Mouse (Mus musculus): ENCODE measurements around the gene Mogat2. TPM values are rescaled to one million over a fixed set of nuclear protein-coding genes. Genes with fewer than 3 reads are reported as not detected.

Mogat2 gene
- polyA plus RNA-seq, 1 experiment from 2014 or later, result 362 TPM

GRCm38 (mm10) chr7:99183751-99184150 lies 54.7 kb downstream of the Mogat2 start:
- H3K9me3 ChIP-seq (ENCODE audit: control insufficient read depth), result no peaks in the 10 kb centered on the region
- peak overlapping the region; percentile 97 for H3K4me2 ChIP-seq (replicated peaks; ENCODE audit: low read depth)
- H3K4me3 ChIP-seq (ENCODE audit: low read depth, low read length), result no peak overlapping the region
- H3K36me3 ChIP-seq (ENCODE audit: control insufficient read depth, insufficient read depth), result no peaks in the 10 kb centered on the region
- 0 out of 2 replicates have a peak overlapping the region, but pooled peaks have one; percentile 10 for H3K27ac ChIP-seq (ENCODE audit: low read depth, low read length)
- TF ChIP-seq CTCF (IDR thresholded peaks at IDR 0.05; ENCODE audit: low read depth), result no peak
- 0 out of 2 replicates have a peak, but pooled peaks cover 3% of the 10 kb centered on the region for H3K4me1 ChIP-seq (replicated peaks; ENCODE audit: control insufficient read depth, insufficient read depth, low read length)
- 0 out of 2 replicates have a peak overlapping the region, but pooled peaks have one; percentile 1 for H3K9ac ChIP-seq (ENCODE audit: low read depth, low read length)
- H3K27me3 ChIP-seq (replicated peaks; ENCODE audit: control insufficient read depth, insufficient read depth, low read length), result no peaks in the 10 kb centered on the region
- ATAC-seq, result no peak
- 73% methylated on average over 6 of the region's 6 CpGs for WGBS

- peak within 1 kb of the TSS; percentile 93 for H3K9ac ChIP-seq (ENCODE audit: low read depth, low read length)
- H3K4me2 ChIP-seq (replicated peaks; ENCODE audit: low read depth), result peak within 1 kb of the TSS; percentile 97
- 0 out of 2 replicates have a peak, but pooled peaks cover 3% of the 10 kb centered on the region for H3K4me1 ChIP-seq (replicated peaks; ENCODE audit: control insufficient read depth, insufficient read depth, low read length)
- H3K27ac ChIP-seq (ENCODE audit: low read depth, low read length), result peak within 1 kb of the TSS; percentile 94
- peak; percentile 86 for ATAC-seq
- WGBS, result under 1% methylated on average over 62 of the region's 63 CpGs
- no peaks in the 10 kb centered on the region for H3K9me3 ChIP-seq (ENCODE audit: control insufficient read depth)
- peaks cover 2% of the 10 kb centered on the region; the same call in 1 of the 2 replicates for H3K36me3 ChIP-seq (ENCODE audit: control insufficient read depth, insufficient read depth)
- no peak for TF ChIP-seq CTCF (IDR thresholded peaks at IDR 0.05; ENCODE audit: low read depth)
- no peaks in the 10 kb centered on the region for H3K27me3 ChIP-seq (replicated peaks; ENCODE audit: control insufficient read depth, insufficient read depth, low read length)
- H3K4me3 ChIP-seq (ENCODE audit: low read depth, low read length), result peak within 1 kb of the TSS; percentile 85
Observed at GRCm38 (mm10) chr7:99182432-99183172, 55.8 kb downstream of the Mogat2 start, which contains the start of gene Dgat2. TSS of gene Dgat2 (minus strand) at chr7:99182719.

GRCm38 (mm10) chr7:99181619-99182431 lies 56.6 kb downstream of the Mogat2 start:
- Histone ChIP-seq H3K4me1 (replicated peaks; ENCODE audit: control insufficient read depth, insufficient read depth, low read length) (0 out of 2 replicates have a peak, but pooled peaks cover 3% of the 10 kb centered on the region), H3K27ac (ENCODE audit: low read depth, low read length) (peak overlapping the region; percentile 94), H3K36me3 (ENCODE audit: control insufficient read depth, insufficient read depth) (peaks cover 2% of the 10 kb centered on the region; the same call in 1 of the 2 replicates), H3K27me3 (replicated peaks; ENCODE audit: control insufficient read depth, insufficient read depth, low read length) (no peaks in the 10 kb centered on the region), H3K9ac (ENCODE audit: low read depth, low read length) (peak overlapping the region; percentile 93), H3K4me3 (ENCODE audit: low read depth, low read length) (peak overlapping the region; percentile 85), H3K4me2 (replicated peaks; ENCODE audit: low read depth) (peak overlapping the region; percentile 97), H3K9me3 (ENCODE audit: control insufficient read depth) (no peaks in the 10 kb centered on the region)
- WGBS, result 16% methylated on average over 14 of the region's 14 CpGs
- TF ChIP-seq CTCF (IDR thresholded peaks at IDR 0.05; ENCODE audit: low read depth), result no peak
- peak; percentile 7; the same call in 1 of the 2 replicates for ATAC-seq

- 43% methylated on average over 1 of the region's 1 CpGs for WGBS
- no peaks in the 10 kb centered on the region for H3K27me3 ChIP-seq (replicated peaks; ENCODE audit: control insufficient read depth, insufficient read depth, low read length)
- peaks cover 2% of the 10 kb centered on the region; the same call in 1 of the 2 replicates for H3K36me3 ChIP-seq (ENCODE audit: control insufficient read depth, insufficient read depth)
- H3K4me1 ChIP-seq (replicated peaks; ENCODE audit: control insufficient read depth, insufficient read depth, low read length), result peaks cover 3% of the 10 kb centered on the region; the same call in 1 of the 2 replicates
- TF ChIP-seq CTCF (IDR thresholded peaks at IDR 0.05; ENCODE audit: low read depth), result peak; percentile 30
- H3K4me2 ChIP-seq (replicated peaks; ENCODE audit: low read depth), result peak overlapping the region; percentile 97
- H3K9me3 ChIP-seq (ENCODE audit: control insufficient read depth), result no peaks in the 10 kb centered on the region
- ATAC-seq, result peak; percentile 13; the same call in 1 of the 2 replicates
- peak overlapping the region; percentile 94 for H3K27ac ChIP-seq (ENCODE audit: low read depth, low read length)
- H3K4me3 ChIP-seq (ENCODE audit: low read depth, low read length), result peak overlapping the region; percentile 85
- H3K9ac ChIP-seq (ENCODE audit: low read depth, low read length), result peak overlapping the region; percentile 93
Observed at GRCm38 (mm10) chr7:99180162-99180561, 58.3 kb downstream of the Mogat2 start.

- Histone ChIP-seq H3K27me3 (replicated peaks; ENCODE audit: control insufficient read depth, insufficient read depth, low read length) (no peaks in the 10 kb centered on the region), H3K4me1 (replicated peaks; ENCODE audit: control insufficient read depth, insufficient read depth, low read length) (peaks cover 3% of the 10 kb centered on the region; the same call in 1 of the 2 replicates), H3K9ac (ENCODE audit: low read depth, low read length) (peak overlapping the region; percentile 93), H3K9me3 (ENCODE audit: control insufficient read depth) (no peaks in the 10 kb centered on the region), H3K4me2 (replicated peaks; ENCODE audit: low read depth) (peak overlapping the region; percentile 97), H3K36me3 (ENCODE audit: control insufficient read depth, insufficient read depth) (peaks cover 2% of the 10 kb centered on the region; the same call in 1 of the 2 replicates), H3K27ac (ENCODE audit: low read depth, low read length) (peak overlapping the region; percentile 88), H3K4me3 (ENCODE audit: low read depth, low read length) (peak overlapping the region; percentile 85)
- 74% methylated on average over 9 of the region's 9 CpGs for WGBS
- no peak for TF ChIP-seq CTCF (IDR thresholded peaks at IDR 0.05; ENCODE audit: low read depth)
- no peak for ATAC-seq
Observed at GRCm38 (mm10) chr7:99179271-99179670, 59.1 kb downstream of the Mogat2 start.
